Mouse (Mus musculus): ENCODE results near the gene Tmem38a.

Gene Tmem38a

DNA sequence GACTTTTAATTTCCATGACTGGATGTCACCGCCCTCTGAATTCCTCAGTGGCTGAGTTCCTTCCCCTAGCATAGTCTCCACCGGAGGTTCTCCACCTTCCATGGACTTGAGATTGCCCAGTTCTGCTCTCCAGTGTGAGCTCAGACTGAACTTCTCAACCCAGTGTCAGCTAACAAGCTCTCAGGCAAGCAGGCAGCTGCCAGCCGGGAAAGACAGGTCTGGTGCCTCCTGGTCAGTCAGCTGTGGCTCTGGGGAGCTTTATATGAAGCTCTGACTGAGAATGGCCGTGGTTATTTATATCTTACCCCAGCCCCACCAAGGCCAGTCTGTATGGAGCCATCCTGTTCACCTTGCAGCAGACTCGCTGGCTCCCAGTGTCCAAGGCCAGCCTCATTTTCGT is 12.5 kb downstream of the Tmem38a start:
- no peak for DNase-seq (ENCODE audit: low spot score)

DNA sequence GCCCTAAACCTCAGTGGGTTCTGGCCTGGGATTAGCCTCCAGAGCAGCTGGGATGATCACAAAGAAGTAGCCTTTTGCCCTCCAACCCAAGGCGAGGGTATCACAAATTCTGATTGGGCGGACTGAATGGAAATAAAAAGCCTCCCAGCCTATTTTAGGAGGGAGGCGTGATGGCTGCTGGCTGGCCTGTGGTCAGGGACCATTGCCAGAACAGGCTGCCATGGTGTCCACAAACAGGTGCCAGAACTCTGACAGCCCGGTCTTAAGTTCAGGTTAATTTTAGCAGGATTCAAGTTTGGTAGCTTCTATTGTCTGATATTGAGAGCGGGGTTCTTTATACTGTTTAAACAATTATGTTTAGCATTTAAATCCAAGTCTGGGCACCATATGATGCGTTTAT is 16.0 kb downstream of the Tmem38a start:
- DNase-seq (ENCODE audit: low spot score), result no peak

- DNase-seq (ENCODE audit: low spot score), result no peak
Observed at GRCm38 (mm10) chr8:72588865-72589264, 17.0 kb downstream of the Tmem38a start.

DNA sequence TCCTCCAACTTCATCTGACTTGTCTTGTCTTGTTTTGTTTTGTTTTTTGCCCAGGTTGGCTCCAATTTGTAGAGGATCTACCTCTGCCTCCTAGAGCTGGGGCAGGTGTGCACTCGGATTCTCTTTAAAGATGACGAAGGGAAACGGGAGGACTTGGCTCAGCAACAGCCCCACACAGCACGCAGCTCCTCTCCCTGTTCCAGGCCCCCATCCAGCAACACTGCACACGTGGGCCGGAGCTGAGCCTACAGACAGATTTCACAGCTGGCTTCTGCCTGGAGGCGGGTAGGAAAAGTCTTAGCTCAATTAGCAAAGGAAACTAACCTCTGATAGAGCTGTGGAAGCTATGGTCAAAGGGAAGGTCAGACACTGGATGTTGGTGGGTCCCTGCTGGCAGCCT is 17.4 kb downstream of the Tmem38a start:
- no peak for DNase-seq (ENCODE audit: low spot score)

DNA sequence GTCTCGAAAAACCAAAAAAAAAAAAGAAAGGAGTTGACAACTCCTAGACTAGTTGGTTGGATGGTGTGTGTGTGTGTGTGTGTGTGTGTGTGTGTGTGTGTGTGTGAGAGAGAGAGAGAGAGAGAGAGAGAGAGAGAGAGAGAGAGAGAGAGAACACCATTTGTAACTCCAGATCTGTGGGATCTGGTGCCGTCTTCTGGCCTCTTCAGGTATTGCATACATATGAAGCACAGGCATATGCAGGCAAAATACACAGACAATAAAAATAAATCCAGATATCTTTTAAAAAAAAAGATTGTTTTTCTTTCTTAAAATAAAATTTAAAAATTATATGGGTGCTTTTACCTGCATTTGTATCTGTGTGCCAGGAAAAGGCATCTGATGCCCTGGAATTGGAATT is 18.3 kb downstream of the Tmem38a start:
- DNase-seq (ENCODE audit: low spot score), result peak; percentile 81

Data from retina, embryonic 14.5 days (tissue).